Mouse (Mus musculus): Measurements from ENCODE around the gene Gm20696. TPM values are rescaled to one million over a fixed set of nuclear protein-coding genes. Genes with fewer than 3 reads are reported as not detected.

Gm20696 gene
- polyA plus RNA-seq, 1 experiment = 0.24 TPM

GRCm38 (mm10) chr6:99335174-99335830 is 331.3 kb downstream of the Gm20696 start:
- no peaks in the 10 kb centered on the region for H3K9me3 ChIP-seq (replicated peaks; ENCODE audit: control insufficient read depth, insufficient read depth, low read length, poor library complexity, severe bottlenecking)
- no peaks in the 10 kb centered on the region for H3K4me1 ChIP-seq (ENCODE audit: control insufficient read depth, insufficient read depth, low read length)
- H3K27me3 ChIP-seq (ENCODE audit: control insufficient read depth, insufficient read depth, low read length, poor library complexity, severe bottlenecking) = no peaks in the 10 kb centered on the region
- H3K36me3 ChIP-seq (ENCODE audit: control insufficient read depth, insufficient read depth, low read length, poor library complexity, severe bottlenecking) = no peaks in the 10 kb centered on the region
- TF ChIP-seq POLR2A (IDR thresholded peaks at IDR 0.05; ENCODE audit: insufficient read depth, low read length) (no peak), EP300 (IDR thresholded peaks at IDR 0.05; ENCODE audit: insufficient read depth, low read depth, low read length) (no peak)
- H3K9ac ChIP-seq (ENCODE audit: low read depth, poor library complexity, severe bottlenecking) = no peak overlapping the region
- H3K27ac ChIP-seq (ENCODE audit: insufficient read depth, low read length) = no peak overlapping the region
- H3K4me3 ChIP-seq (ENCODE audit: low read depth, low read length) = no peak overlapping the region

- Histone ChIP-seq H3K27me3 (ENCODE audit: control insufficient read depth, insufficient read depth, low read length, poor library complexity, severe bottlenecking) (no peaks in the 10 kb centered on the region), H3K36me3 (ENCODE audit: control insufficient read depth, insufficient read depth, low read length, poor library complexity, severe bottlenecking) (no peaks in the 10 kb centered on the region), H3K4me1 (ENCODE audit: control insufficient read depth, insufficient read depth, low read length) (no peaks in the 10 kb centered on the region), H3K27ac (ENCODE audit: insufficient read depth, low read length) (no peak overlapping the region), H3K4me3 (ENCODE audit: low read depth, low read length) (no peak overlapping the region), H3K9me3 (replicated peaks; ENCODE audit: control insufficient read depth, insufficient read depth, low read length, poor library complexity, severe bottlenecking) (no peaks in the 10 kb centered on the region), H3K9ac (ENCODE audit: low read depth, poor library complexity, severe bottlenecking) (no peak overlapping the region)
- TF ChIP-seq CTCF (IDR thresholded peaks at IDR 0.05; ENCODE audit: low read depth, low read length) = no peak
- TF ChIP-seq EP300 (IDR thresholded peaks at IDR 0.05; ENCODE audit: insufficient read depth, low read depth, low read length) = no peak
- TF ChIP-seq POLR2A (IDR thresholded peaks at IDR 0.05; ENCODE audit: insufficient read depth, low read length) = no peak
These were observed 332.3 kb downstream of the Gm20696 start for GRCm38 (mm10) chr6:99334255-99334654.

- no peak overlapping the region for H3K27ac ChIP-seq (ENCODE audit: insufficient read depth, low read length)
- no peak overlapping the region for H3K9ac ChIP-seq (ENCODE audit: low read depth, poor library complexity, severe bottlenecking)
- no peak overlapping the region for H3K4me3 ChIP-seq (ENCODE audit: low read depth, low read length)
- H3K27me3 ChIP-seq (ENCODE audit: control insufficient read depth, insufficient read depth, low read length, poor library complexity, severe bottlenecking) = no peaks in the 10 kb centered on the region
- H3K9me3 ChIP-seq (replicated peaks; ENCODE audit: control insufficient read depth, insufficient read depth, low read length, poor library complexity, severe bottlenecking) = no peaks in the 10 kb centered on the region
- no peaks in the 10 kb centered on the region for H3K4me1 ChIP-seq (ENCODE audit: control insufficient read depth, insufficient read depth, low read length)
- TF ChIP-seq CTCF (IDR thresholded peaks at IDR 0.05; ENCODE audit: low read depth, low read length) = no peak
- no peak for TF ChIP-seq POLR2A (IDR thresholded peaks at IDR 0.05; ENCODE audit: insufficient read depth, low read length)
- no peak for TF ChIP-seq EP300 (IDR thresholded peaks at IDR 0.05; ENCODE audit: insufficient read depth, low read depth, low read length)
- no peaks in the 10 kb centered on the region for H3K36me3 ChIP-seq (ENCODE audit: control insufficient read depth, insufficient read depth, low read length, poor library complexity, severe bottlenecking)
These were observed 333.5 kb downstream of the Gm20696 start for GRCm38 (mm10) chr6:99333127-99333526.

- no peaks in the 10 kb centered on the region for H3K36me3 ChIP-seq (ENCODE audit: control insufficient read depth, insufficient read depth, low read length, poor library complexity, severe bottlenecking)
- H3K4me1 ChIP-seq (ENCODE audit: control insufficient read depth, insufficient read depth, low read length) = no peaks in the 10 kb centered on the region
- no peak overlapping the region for H3K4me3 ChIP-seq (ENCODE audit: low read depth, low read length)
- no peak overlapping the region for H3K9ac ChIP-seq (ENCODE audit: low read depth, poor library complexity, severe bottlenecking)
- H3K9me3 ChIP-seq (replicated peaks; ENCODE audit: control insufficient read depth, insufficient read depth, low read length, poor library complexity, severe bottlenecking) = no peaks in the 10 kb centered on the region
- no peaks in the 10 kb centered on the region for H3K27me3 ChIP-seq (ENCODE audit: control insufficient read depth, insufficient read depth, low read length, poor library complexity, severe bottlenecking)
- TF ChIP-seq POLR2A (IDR thresholded peaks at IDR 0.05; ENCODE audit: insufficient read depth, low read length) = no peak
- TF ChIP-seq CTCF (IDR thresholded peaks at IDR 0.05; ENCODE audit: low read depth, low read length) = no peak
- TF ChIP-seq EP300 (IDR thresholded peaks at IDR 0.05; ENCODE audit: insufficient read depth, low read depth, low read length) = no peak
- H3K27ac ChIP-seq (ENCODE audit: insufficient read depth, low read length) = no peak overlapping the region
These were observed 336.4 kb downstream of the Gm20696 start for GRCm38 (mm10) chr6:99330169-99330568.

GRCm38 (mm10) chr6:99328634-99329033 is 338.0 kb downstream of the Gm20696 start:
- H3K9ac ChIP-seq (ENCODE audit: low read depth, poor library complexity, severe bottlenecking) = no peak overlapping the region
- H3K27ac ChIP-seq (ENCODE audit: insufficient read depth, low read length) = no peak overlapping the region
- no peaks in the 10 kb centered on the region for H3K4me1 ChIP-seq (ENCODE audit: control insufficient read depth, insufficient read depth, low read length)
- no peak for TF ChIP-seq EP300 (IDR thresholded peaks at IDR 0.05; ENCODE audit: insufficient read depth, low read depth, low read length)
- no peak for TF ChIP-seq CTCF (IDR thresholded peaks at IDR 0.05; ENCODE audit: low read depth, low read length)
- no peak for TF ChIP-seq POLR2A (IDR thresholded peaks at IDR 0.05; ENCODE audit: insufficient read depth, low read length)
- no peaks in the 10 kb centered on the region for H3K27me3 ChIP-seq (ENCODE audit: control insufficient read depth, insufficient read depth, low read length, poor library complexity, severe bottlenecking)
- no peak overlapping the region for H3K4me3 ChIP-seq (ENCODE audit: low read depth, low read length)
- H3K36me3 ChIP-seq (ENCODE audit: control insufficient read depth, insufficient read depth, low read length, poor library complexity, severe bottlenecking) = no peaks in the 10 kb centered on the region
- H3K9me3 ChIP-seq (replicated peaks; ENCODE audit: control insufficient read depth, insufficient read depth, low read length, poor library complexity, severe bottlenecking) = no peaks in the 10 kb centered on the region

- Histone ChIP-seq H3K27ac (ENCODE audit: insufficient read depth, low read length) (no peak overlapping the region), H3K36me3 (ENCODE audit: control insufficient read depth, insufficient read depth, low read length, poor library complexity, severe bottlenecking) (no peaks in the 10 kb centered on the region), H3K9me3 (replicated peaks; ENCODE audit: control insufficient read depth, insufficient read depth, low read length, poor library complexity, severe bottlenecking) (no peaks in the 10 kb centered on the region), H3K4me1 (ENCODE audit: control insufficient read depth, insufficient read depth, low read length) (no peaks in the 10 kb centered on the region), H3K27me3 (ENCODE audit: control insufficient read depth, insufficient read depth, low read length, poor library complexity, severe bottlenecking) (no peaks in the 10 kb centered on the region), H3K9ac (ENCODE audit: low read depth, poor library complexity, severe bottlenecking) (no peak overlapping the region), H3K4me3 (ENCODE audit: low read depth, low read length) (no peak overlapping the region)
- TF ChIP-seq CTCF (IDR thresholded peaks at IDR 0.05; ENCODE audit: low read depth, low read length) = no peak
- TF ChIP-seq POLR2A (IDR thresholded peaks at IDR 0.05; ENCODE audit: insufficient read depth, low read length) = no peak
- TF ChIP-seq EP300 (IDR thresholded peaks at IDR 0.05; ENCODE audit: insufficient read depth, low read depth, low read length) = no peak
These were observed 338.5 kb downstream of the Gm20696 start for GRCm38 (mm10) chr6:99328146-99328545.

Measured in ES-Bruce4 (cell line).